Mouse (Mus musculus): ENCODE measurements at regions not wholly inside any gene's neighbourhood (a gene's known extent, or its start where the extent isn't known, plus 50 kb on each side); places are given as distances from the start of the nearest gene placed in this dataset.

GRCm38 (mm10) chr12:25265066-25265465 lies 168.1 kb upstream of the Id2 start:
- Histone ChIP-seq H3K9me3 (no peaks in the 10 kb centered on the region), H3K9ac (no peak overlapping the region), H3K36me3 (no peaks in the 10 kb centered on the region), H3K4me1 (replicated peaks) (peaks cover 15% of the 10 kb centered on the region), H3K4me3 (no peak overlapping the region), H3K27ac (replicated peaks) (no peak overlapping the region), H3K4me2 (no peak overlapping the region), H3K27me3 (no peaks in the 10 kb centered on the region)
- 47% methylated on average over 13 of the region's 13 CpGs for WGBS
- ATAC-seq (ENCODE audit: low read depth) = no peak

GRCm38 (mm10) chr12:25264408-25264807 lies 167.5 kb upstream of the Id2 start:
- H3K9me3 ChIP-seq = no peaks in the 10 kb centered on the region
- no peak overlapping the region for H3K9ac ChIP-seq
- no peak overlapping the region for H3K4me2 ChIP-seq
- H3K27me3 ChIP-seq = no peaks in the 10 kb centered on the region
- no peaks in the 10 kb centered on the region for H3K36me3 ChIP-seq
- no peak for ATAC-seq (ENCODE audit: low read depth)
- H3K27ac ChIP-seq (replicated peaks) = no peak overlapping the region
- whole genome bisulfite sequencing = 90% methylated on average over 3 of the region's 3 CpGs
- no peak overlapping the region for H3K4me3 ChIP-seq
- H3K4me1 ChIP-seq (replicated peaks) = peaks cover 13% of the 10 kb centered on the region

GRCm38 (mm10) chr12:25262461-25262860 lies 165.5 kb upstream of the Id2 start:
- 86% methylated on average over 3 of the region's 3 CpGs for WGBS
- H3K4me2 ChIP-seq = no peak overlapping the region
- H3K9ac ChIP-seq = no peak overlapping the region
- H3K4me1 ChIP-seq (replicated peaks) = 0 out of 2 replicates have a peak, but pooled peaks cover 7% of the 10 kb centered on the region
- H3K9me3 ChIP-seq = no peaks in the 10 kb centered on the region
- no peaks in the 10 kb centered on the region for H3K36me3 ChIP-seq
- no peak overlapping the region for H3K4me3 ChIP-seq
- ATAC-seq (ENCODE audit: low read depth) = no peak
- no peak overlapping the region for H3K27ac ChIP-seq (replicated peaks)
- H3K27me3 ChIP-seq = no peaks in the 10 kb centered on the region

- Histone ChIP-seq H3K9me3 (no peaks in the 10 kb centered on the region), H3K36me3 (no peaks in the 10 kb centered on the region), H3K9ac (no peak overlapping the region), H3K27ac (replicated peaks) (no peak overlapping the region), H3K4me3 (no peak overlapping the region), H3K4me1 (replicated peaks) (no peaks in the 10 kb centered on the region), H3K4me2 (no peak overlapping the region), H3K27me3 (no peaks in the 10 kb centered on the region)
- ATAC-seq (ENCODE audit: low read depth) = no peak
- WGBS = 96% methylated on average over 2 of the region's 2 CpGs
Measured at GRCm38 (mm10) chr12:25259123-25259522, 162.2 kb upstream of the Id2 start.

- Histone ChIP-seq H3K4me1 (replicated peaks) (no peaks in the 10 kb centered on the region), H3K4me2 (no peak overlapping the region), H3K9ac (no peak overlapping the region), H3K36me3 (no peaks in the 10 kb centered on the region), H3K27me3 (no peaks in the 10 kb centered on the region), H3K4me3 (no peak overlapping the region), H3K9me3 (peaks cover 7% of the 10 kb centered on the region), H3K27ac (replicated peaks) (no peak overlapping the region)
- no peak for ATAC-seq (ENCODE audit: low read depth)
- WGBS = 76% methylated on average over 6 of the region's 6 CpGs
Measured at GRCm38 (mm10) chr12:25256268-25256667, 159.3 kb upstream of the Id2 start.

- H3K9me3 ChIP-seq = peaks cover 7% of the 10 kb centered on the region
- ATAC-seq (ENCODE audit: low read depth) = no peak
- no peak overlapping the region for H3K4me2 ChIP-seq
- H3K27me3 ChIP-seq = no peaks in the 10 kb centered on the region
- H3K4me1 ChIP-seq (replicated peaks) = peaks cover 5% of the 10 kb centered on the region; the same call in 1 of the 2 replicates
- 88% methylated on average over 6 of the region's 6 CpGs for WGBS
- no peak overlapping the region for H3K9ac ChIP-seq
- no peak overlapping the region for H3K27ac ChIP-seq (replicated peaks)
- no peak overlapping the region for H3K4me3 ChIP-seq
- no peaks in the 10 kb centered on the region for H3K36me3 ChIP-seq
Measured at GRCm38 (mm10) chr12:25254716-25255115, 157.8 kb upstream of the Id2 start.

GRCm38 (mm10) chr12:25252776-25253510 lies 156.0 kb upstream of the Id2 start:
- no peak for ATAC-seq (ENCODE audit: low read depth)
- H3K27me3 ChIP-seq = no peaks in the 10 kb centered on the region
- peaks cover 7% of the 10 kb centered on the region for H3K9me3 ChIP-seq
- H3K9ac ChIP-seq = no peak overlapping the region
- no peak overlapping the region for H3K27ac ChIP-seq (replicated peaks)
- no peak overlapping the region for H3K4me3 ChIP-seq
- no peaks in the 10 kb centered on the region for H3K36me3 ChIP-seq
- H3K4me1 ChIP-seq (replicated peaks) = peaks cover 5% of the 10 kb centered on the region; the same call in 1 of the 2 replicates
- WGBS = 88% methylated on average over 6 of the region's 6 CpGs
- H3K4me2 ChIP-seq = no peak overlapping the region

GRCm38 (mm10) chr12:25251411-25252171 lies 154.7 kb upstream of the Id2 start:
- peaks cover 7% of the 10 kb centered on the region for H3K9me3 ChIP-seq
- ATAC-seq (ENCODE audit: low read depth) = no peak
- no peak overlapping the region for H3K4me2 ChIP-seq
- no peak overlapping the region for H3K27ac ChIP-seq (replicated peaks)
- H3K4me1 ChIP-seq (replicated peaks) = peaks cover 5% of the 10 kb centered on the region; the same call in 1 of the 2 replicates
- no peak overlapping the region for H3K4me3 ChIP-seq
- no peaks in the 10 kb centered on the region for H3K27me3 ChIP-seq
- WGBS = 87% methylated on average over 4 of the region's 4 CpGs
- H3K9ac ChIP-seq = no peak overlapping the region
- H3K36me3 ChIP-seq = no peaks in the 10 kb centered on the region

GRCm38 (mm10) chr12:25250881-25251280 lies 153.9 kb upstream of the Id2 start:
- no peak for ATAC-seq (ENCODE audit: low read depth)
- H3K27ac ChIP-seq (replicated peaks) = no peak overlapping the region
- no peaks in the 10 kb centered on the region for H3K36me3 ChIP-seq
- H3K9me3 ChIP-seq = peaks cover 7% of the 10 kb centered on the region
- H3K4me1 ChIP-seq (replicated peaks) = peaks cover 5% of the 10 kb centered on the region; the same call in 1 of the 2 replicates
- WGBS = 25% methylated on average over 3 of the region's 3 CpGs
- no peaks in the 10 kb centered on the region for H3K27me3 ChIP-seq
- H3K4me2 ChIP-seq = no peak overlapping the region
- H3K9ac ChIP-seq = no peak overlapping the region
- H3K4me3 ChIP-seq = no peak overlapping the region

- H3K27me3 ChIP-seq = no peaks in the 10 kb centered on the region
- ATAC-seq (ENCODE audit: low read depth) = peak; percentile 44; the same call in 1 of the 2 replicates
- peaks cover 5% of the 10 kb centered on the region; the same call in 1 of the 2 replicates for H3K4me1 ChIP-seq (replicated peaks)
- no peaks in the 10 kb centered on the region for H3K36me3 ChIP-seq
- WGBS = 76% methylated on average over 13 of the region's 13 CpGs
- no peak overlapping the region for H3K27ac ChIP-seq (replicated peaks)
- H3K4me3 ChIP-seq = no peak overlapping the region
- peaks cover 7% of the 10 kb centered on the region for H3K9me3 ChIP-seq
- H3K9ac ChIP-seq = no peak overlapping the region
- no peak overlapping the region for H3K4me2 ChIP-seq
Measured at GRCm38 (mm10) chr12:25248681-25249366, 151.9 kb upstream of the Id2 start.

GRCm38 (mm10) chr12:25246566-25246965 lies 149.6 kb upstream of the Id2 start:
- 86% methylated on average over 7 of the region's 7 CpGs for WGBS
- H3K9me3 ChIP-seq = no peaks in the 10 kb centered on the region
- H3K27ac ChIP-seq (replicated peaks) = no peak overlapping the region
- no peak overlapping the region for H3K9ac ChIP-seq
- H3K4me3 ChIP-seq = no peak overlapping the region
- peaks cover 5% of the 10 kb centered on the region; the same call in 1 of the 2 replicates for H3K4me1 ChIP-seq (replicated peaks)
- H3K4me2 ChIP-seq = no peak overlapping the region
- ATAC-seq (ENCODE audit: low read depth) = no peak
- no peaks in the 10 kb centered on the region for H3K36me3 ChIP-seq
- H3K27me3 ChIP-seq = no peaks in the 10 kb centered on the region

- no peaks in the 10 kb centered on the region for H3K36me3 ChIP-seq
- no peaks in the 10 kb centered on the region for H3K9me3 ChIP-seq
- H3K4me3 ChIP-seq = no peak overlapping the region
- WGBS = 91% methylated on average over 5 of the region's 5 CpGs
- H3K27me3 ChIP-seq = no peaks in the 10 kb centered on the region
- H3K4me1 ChIP-seq (replicated peaks) = peaks cover 1% of the 10 kb centered on the region; the same call in 1 of the 2 replicates
- no peak overlapping the region for H3K27ac ChIP-seq (replicated peaks)
- no peak for ATAC-seq (ENCODE audit: low read depth)
- H3K4me2 ChIP-seq = no peak overlapping the region
- H3K9ac ChIP-seq = no peak overlapping the region
Measured at GRCm38 (mm10) chr12:25245661-25246060, 148.7 kb upstream of the Id2 start.
